Mouse (Mus musculus) retina, postnatal 7 days (tissue): ENCODE measurements at regions not wholly inside any gene's neighbourhood (a gene's known extent, or its start where the extent isn't known, plus 50 kb on each side); places are given as distances from the start of the nearest gene placed in this dataset.

Source experiments
- DNase-seq: peaks from one replicate; pipeline ENCODE4 v3.0.0-alpha.2; 2012; ENCODE audit warnings: low read depth, low spot score

GRCm38 (mm10) chr14:36819826-36820225 lies 148.8 kb downstream of the Ccser2 start:
- DNase-seq: no peak

GRCm38 (mm10) chr14:36802418-36802817 lies 166.2 kb downstream of the Ccser2 start:
- no peak for DNase-seq

- no peak for DNase-seq
These were observed 168.8 kb downstream of the Ccser2 start for GRCm38 (mm10) chr14:36799820-36800219.

- no peak for DNase-seq
These were observed 186.7 kb downstream of the Ccser2 start for GRCm38 (mm10) chr14:36781882-36782281.

- DNase-seq: peak; percentile 5
These were observed 189.6 kb downstream of the Ccser2 start for GRCm38 (mm10) chr14:36778956-36779355.

- no peak for DNase-seq
These were observed 194.2 kb downstream of the Ccser2 start for GRCm38 (mm10) chr14:36774349-36774748.

GRCm38 (mm10) chr14:36764377-36764776 lies 204.2 kb downstream of the Ccser2 start:
- no peak for DNase-seq

- no peak for DNase-seq
These were observed 212.5 kb downstream of the Ccser2 start for GRCm38 (mm10) chr14:36756056-36756455.

- no peak for DNase-seq
These were observed 220.3 kb downstream of the Ccser2 start for GRCm38 (mm10) chr14:36748130-36748883.

- no peak for DNase-seq
These were observed 237.5 kb downstream of the Ccser2 start for GRCm38 (mm10) chr14:36731095-36731494.

- no peak for DNase-seq
These were observed 242.5 kb downstream of the Ccser2 start for GRCm38 (mm10) chr14:36726092-36726491.

GRCm38 (mm10) chr14:36715684-36716083 lies 252.9 kb downstream of the Ccser2 start:
- DNase-seq: no peak

GRCm38 (mm10) chr14:36696993-36697392 lies 271.6 kb downstream of the Ccser2 start:
- DNase-seq: no peak

- DNase-seq: no peak
These were observed 276.6 kb downstream of the Ccser2 start for GRCm38 (mm10) chr14:36691958-36692357.

- DNase-seq: no peak
These were observed 277.6 kb downstream of the Ccser2 start for GRCm38 (mm10) chr14:36691018-36691417.

GRCm38 (mm10) chr14:36658678-36659263 lies 309.8 kb downstream of the Ccser2 start:
- DNase-seq: no peak

GRCm38 (mm10) chr14:36658193-36658592 lies 310.4 kb downstream of the Ccser2 start:
- DNase-seq: no peak

- DNase-seq: peak; percentile 9
These were observed 315.5 kb downstream of the Ccser2 start for GRCm38 (mm10) chr14:36652982-36653557.

- DNase-seq: no peak
These were observed 317.4 kb downstream of the Ccser2 start for GRCm38 (mm10) chr14:36651053-36651735.

GRCm38 (mm10) chr14:36646649-36647048 lies 321.9 kb downstream of the Ccser2 start:
- DNase-seq: no peak

GRCm38 (mm10) chr14:36646237-36646636 lies 322.3 kb downstream of the Ccser2 start:
- no peak for DNase-seq

- no peak for DNase-seq
These were observed 343.8 kb downstream of the Ccser2 start for GRCm38 (mm10) chr14:36624822-36625221.
